Mouse (Mus musculus) MEL (cell line): Measurements from ENCODE around the gene Wfdc10. TPM values are rescaled to one million over a fixed set of nuclear protein-coding genes. Genes with fewer than 3 reads are reported as not detected.
A peak's percentile ranks its signal among the peaks of the same experiment; 100 is the strongest.

ENCODE experiments used
- DNase-seq: peaks from one replicate; pipeline ENCODE4 v3.0.0; 2011; ENCODE audit warnings: low read depth, low spot score
- H3K27ac ChIP-seq: 2 replicates; pipeline ENCODE4 v1.5.1; 2012; ENCODE audit warnings: low read depth, mild to moderate bottlenecking, control low read depth, low read length, moderate library complexity; ENCODE audit not compliant: control insufficient read depth
- H3K27me3 ChIP-seq, 2 experiments: fragments of 150-350 bp in 1 of 2; sonication (generic) in 1 of 2; 2 replicates each; pipeline ENCODE4 v1.6.1; 2012; ENCODE audit warnings: low read length in 2 of 2, mild to moderate bottlenecking in 2 of 2, improper control_type of control experiment in 1 of 2, moderate library complexity in 1 of 2; ENCODE audit not compliant: insufficient read depth in 2 of 2, control insufficient read depth in 1 of 2
- H3K36me3 ChIP-seq, 2 experiments: 2 replicates each; pipeline ENCODE4 v1.6.1; 2012 to 2014; ENCODE audit warnings: low read length in 2 of 2, improper control_type of control experiment in 1 of 2, inconsistent platforms in 1 of 2, mild to moderate bottlenecking in 1 of 2; ENCODE audit not compliant: insufficient read depth in 2 of 2, control insufficient read depth in 1 of 2
- H3K4me1 ChIP-seq, 2 experiments: fragments of 150-350 bp in 1 of 2; sonication (generic) in 1 of 2; 2 replicates each; pipeline ENCODE4 v1.6.1; 2012; ENCODE audit warnings: low read length in 2 of 2, improper control_type of control experiment in 1 of 2, mild to moderate bottlenecking in 1 of 2; ENCODE audit not compliant: insufficient read depth in 2 of 2, control insufficient read depth in 1 of 2
- H3K4me3 ChIP-seq, 2 experiments: fragments of 150-350 bp in 1 of 2; sonication (generic) in 1 of 2; 2 replicates each; pipeline ENCODE4 v1.5.1; 2012; ENCODE audit warnings: low read depth in 2 of 2, low read length in 2 of 2, mild to moderate bottlenecking in 2 of 2, moderate library complexity in 2 of 2, control low read depth in 1 of 2, improper control_type of control experiment in 1 of 2; ENCODE audit not compliant: control insufficient read depth in 1 of 2, insufficient read depth in 1 of 2
- H3K79me2 ChIP-seq: 2 replicates; pipeline ENCODE4 v1.6.1; 2012; ENCODE audit warnings: mild to moderate bottlenecking, low read length, moderate library complexity; ENCODE audit not compliant: control insufficient read depth, poor library complexity, insufficient read depth
- H3K9ac ChIP-seq: 2 replicates; pipeline ENCODE4 v1.6.1; 2012; ENCODE audit warnings: low read depth, mild to moderate bottlenecking, control low read depth, low read length, moderate library complexity; ENCODE audit not compliant: control insufficient read depth, poor library complexity, severe bottlenecking
- H3K9me3 ChIP-seq: fragments of 150-350 bp; sonication (generic); replicated peaks from 2 replicates; pipeline ENCODE4 v1.6.1; 2012; ENCODE audit warnings: mild to moderate bottlenecking, low read length, improper control_type of control experiment, moderate library complexity; ENCODE audit not compliant: insufficient read depth
- BHLHE40 ChIP-seq: IDR thresholded peaks from 2 replicates; pipeline ENCODE4 v1.6.1; 2012; ENCODE audit warnings: low read depth, mild to moderate bottlenecking, inconsistent platforms, low read length, improper control_type of control experiment, borderline replicate concordance
- CTCF ChIP-seq, 3 experiments: IDR thresholded peaks in 2 of 3; conservative IDR thresholded peaks in 1 of 3; 2 replicates each; pipeline ENCODE4 v1.5.1; 2011 to 2012; ENCODE audit warnings: low read length in 3 of 3, low read depth in 2 of 3, mild to moderate bottlenecking in 2 of 3, improper control_type of control experiment in 1 of 3, inconsistent platforms in 1 of 3, mixed read lengths in 1 of 3, moderate library complexity in 1 of 3; ENCODE audit not compliant: control insufficient read depth in 1 of 3, insufficient read depth in 1 of 3, poor library complexity in 1 of 3, severe bottlenecking in 1 of 3
- E2F4 ChIP-seq: IDR thresholded peaks from 2 replicates; pipeline ENCODE4 v1.6.1; 2011; ENCODE audit warnings: low read depth, low read length, improper control_type of control experiment, borderline replicate concordance
- ELF1 ChIP-seq: IDR thresholded peaks from 2 replicates; pipeline ENCODE4 v1.6.1; 2014; ENCODE audit warnings: low read depth, mild to moderate bottlenecking, inconsistent platforms, low read length, improper control_type of control experiment, moderate library complexity
- EP300 ChIP-seq, 2 experiments: IDR thresholded peaks; 2 replicates each; pipeline ENCODE4 v1.6.1; 2011; ENCODE audit warnings: improper control_type of control experiment in 2 of 2, low read length in 2 of 2, low read depth in 1 of 2, mild to moderate bottlenecking in 1 of 2
- ETS1 ChIP-seq: IDR thresholded peaks from 2 replicates; pipeline ENCODE4 v1.6.1; 2012; ENCODE audit warnings: low read depth, mild to moderate bottlenecking, inconsistent platforms, low read length, improper control_type of control experiment, moderate library complexity
- GABPA ChIP-seq: IDR thresholded peaks from 2 replicates; pipeline ENCODE4 v1.6.1; 2012; ENCODE audit warnings: low read depth, mild to moderate bottlenecking, inconsistent platforms, low read length, improper control_type of control experiment, moderate library complexity
- GATA1 ChIP-seq: IDR thresholded peaks from 2 replicates; pipeline ENCODE4 v1.6.1; 2011; ENCODE audit warnings: low read depth, low read length, improper control_type of control experiment
- HCFC1 ChIP-seq: IDR thresholded peaks from 2 replicates; pipeline ENCODE4 v1.6.1; 2012; ENCODE audit warnings: low read depth, mild to moderate bottlenecking, inconsistent platforms, low read length, improper control_type of control experiment, moderate library complexity
- JUND ChIP-seq: IDR thresholded peaks from 2 replicates; pipeline ENCODE4 v1.6.1; 2011; ENCODE audit warnings: low read depth, mild to moderate bottlenecking, improper control_type of control experiment, low read length
- KAT2A ChIP-seq: conservative IDR thresholded peaks from 2 replicates; pipeline ENCODE4 v1.6.1; 2012; ENCODE audit warnings: low read depth, low read length, improper control_type of control experiment, inconsistent platforms
- MAFK ChIP-seq: IDR thresholded peaks from 2 replicates; pipeline ENCODE4 v1.6.1; 2011; ENCODE audit warnings: low read depth, mild to moderate bottlenecking, low read length, improper control_type of control experiment, borderline replicate concordance
- MAX ChIP-seq: IDR thresholded peaks from 2 replicates; pipeline ENCODE4 v1.6.1; 2011; ENCODE audit warnings: low read length, improper control_type of control experiment
- MAZ ChIP-seq: IDR thresholded peaks from 2 replicates; pipeline ENCODE4 v1.6.1; 2012; ENCODE audit warnings: low read depth, mild to moderate bottlenecking, inconsistent platforms, low read length, improper control_type of control experiment
- MEF2A ChIP-seq: IDR thresholded peaks from 2 replicates; pipeline ENCODE4 v1.6.1; 2014; ENCODE audit warnings: low read depth, mild to moderate bottlenecking, inconsistent platforms, low read length, improper control_type of control experiment; ENCODE audit not compliant: poor library complexity, insufficient replicate concordance, severe bottlenecking; ENCODE audit errors: extremely low read depth
- MXI1 ChIP-seq: IDR thresholded peaks from 2 replicates; pipeline ENCODE4 v1.6.1; 2011; ENCODE audit warnings: mild to moderate bottlenecking, low read depth, low read length, improper control_type of control experiment
- MYB ChIP-seq: IDR thresholded peaks from 2 replicates; pipeline ENCODE4 v1.6.1; 2011; ENCODE audit warnings: mild to moderate bottlenecking, low read depth, low read length, improper control_type of control experiment
- MYC ChIP-seq: IDR thresholded peaks from 2 replicates; pipeline ENCODE4 v1.6.1; 2011; ENCODE audit warnings: low read depth, mild to moderate bottlenecking, low read length, improper control_type of control experiment, moderate library complexity
- NELFE ChIP-seq: IDR thresholded peaks from 2 replicates; pipeline ENCODE4 v1.6.1; 2011; ENCODE audit warnings: low read depth, low read length, improper control_type of control experiment
- NRF1 ChIP-seq: IDR thresholded peaks from 2 replicates; pipeline ENCODE4 v1.6.1; 2014; ENCODE audit warnings: low read depth, mild to moderate bottlenecking, inconsistent platforms, low read length, improper control_type of control experiment, moderate library complexity; ENCODE audit not compliant: poor library complexity, insufficient read depth, severe bottlenecking
- POLR2A ChIP-seq, 2 experiments: IDR thresholded peaks; 2 replicates each; pipeline ENCODE4 v1.6.1; 2011 to 2012; ENCODE audit warnings: low read length in 2 of 2, mild to moderate bottlenecking in 2 of 2, control low read depth in 1 of 2, improper control_type of control experiment in 1 of 2, low read depth in 1 of 2, moderate library complexity in 1 of 2; ENCODE audit not compliant: control insufficient read depth in 1 of 2, insufficient read depth in 1 of 2, poor library complexity in 1 of 2
- POLR2AphosphoS2 ChIP-seq: IDR thresholded peaks from 2 replicates; pipeline ENCODE4 v1.6.1; 2011; ENCODE audit warnings: low read length, improper control_type of control experiment
- POLR2AphosphoS5 ChIP-seq: IDR thresholded peaks from 2 replicates; pipeline ENCODE4 v1.6.1; 2012; ENCODE audit warnings: low read depth, borderline replicate concordance, mild to moderate bottlenecking, inconsistent platforms, low read length, moderate library complexity, mixed read lengths
- RAD21 ChIP-seq: IDR thresholded peaks from 2 replicates; pipeline ENCODE4 v1.6.1; 2011; ENCODE audit warnings: mild to moderate bottlenecking, low read depth, low read length, improper control_type of control experiment
- RCOR1 ChIP-seq: IDR thresholded peaks from 2 replicates; pipeline ENCODE4 v1.6.1; 2012; ENCODE audit warnings: low read depth, mild to moderate bottlenecking, inconsistent platforms, low read length, improper control_type of control experiment
- SIN3A ChIP-seq: IDR thresholded peaks from 2 replicates; pipeline ENCODE4 v1.6.1; 2012; ENCODE audit warnings: low read length, improper control_type of control experiment, inconsistent platforms
- SMC3 ChIP-seq: IDR thresholded peaks from 2 replicates; pipeline ENCODE4 v1.6.1; 2011; ENCODE audit warnings: low read depth, low read length, improper control_type of control experiment
- TAL1 ChIP-seq: IDR thresholded peaks from 2 replicates; pipeline ENCODE4 v1.6.1; 2012; ENCODE audit warnings: mild to moderate bottlenecking, inconsistent platforms, low read length, moderate library complexity, mixed read lengths
- TBP ChIP-seq: IDR thresholded peaks from 2 replicates; pipeline ENCODE4 v1.8.0; 2011; ENCODE audit warnings: low read depth, low read length, improper control_type of control experiment
- TCF12 ChIP-seq: IDR thresholded peaks from 2 replicates; pipeline ENCODE4 v1.6.1; 2014; ENCODE audit warnings: low read depth, mild to moderate bottlenecking, inconsistent platforms, low read length, improper control_type of control experiment, moderate library complexity
- UBTF ChIP-seq: IDR thresholded peaks from 2 replicates; pipeline ENCODE4 v1.6.1; 2012; ENCODE audit warnings: low read depth, mild to moderate bottlenecking, inconsistent platforms, low read length, improper control_type of control experiment, moderate library complexity, borderline replicate concordance; ENCODE audit not compliant: insufficient read depth
- USF1 ChIP-seq: IDR thresholded peaks from 2 replicates; pipeline ENCODE4 v1.6.1; 2014; ENCODE audit warnings: low read depth, mild to moderate bottlenecking, inconsistent platforms, low read length, improper control_type of control experiment, moderate library complexity
- USF2 ChIP-seq, 2 experiments: IDR thresholded peaks; 2 replicates each; pipeline ENCODE4 v1.6.1; 2011 to 2012; ENCODE audit warnings: improper control_type of control experiment in 2 of 2, low read length in 2 of 2, borderline replicate concordance in 1 of 2, inconsistent platforms in 1 of 2, low read depth in 1 of 2, mild to moderate bottlenecking in 1 of 2; ENCODE audit not compliant: insufficient read depth in 1 of 2
- ZC3H11A ChIP-seq: IDR thresholded peaks from 2 replicates; pipeline ENCODE4 v1.6.1; 2012; ENCODE audit warnings: low read depth, mild to moderate bottlenecking, inconsistent platforms, low read length, improper control_type of control experiment
- ZKSCAN1 ChIP-seq: IDR thresholded peaks from 2 replicates; pipeline ENCODE4 v1.6.1; 2012; ENCODE audit warnings: low read depth, mild to moderate bottlenecking, inconsistent platforms, low read length, improper control_type of control experiment, moderate library complexity
- ZMIZ1 ChIP-seq: IDR thresholded peaks from 2 replicates; pipeline ENCODE4 v1.6.1; 2012; ENCODE audit warnings: low read depth, mild to moderate bottlenecking, inconsistent platforms, low read length, improper control_type of control experiment, moderate library complexity
- ZNF384 ChIP-seq: IDR thresholded peaks from 2 replicates; pipeline ENCODE4 v1.6.1; 2012; ENCODE audit warnings: low read depth, mild to moderate bottlenecking, inconsistent platforms, low read length, improper control_type of control experiment
- polyA plus RNA-seq, 2 experiments: library from polyadenylated mRNA; stranded (reverse) in 1 of 2; unstranded in 1 of 2; fragments of >175 nt in 1 of 2; fragments of >200 nt in 1 of 2; gene quantifications; 2 replicates each; pipeline versions ENCODE4 v1.2.1 to v1.2.4; 2012; ENCODE audit warnings: low replicate concordance in 2 of 2, low read depth in 1 of 2; ENCODE audit not compliant: insufficient read length in 2 of 2, insufficient read depth in 1 of 2, missing spikeins in 1 of 2
- total RNA-seq: library from RNA; depleted of rRNA; stranded (reverse); fragments of 300-350 nt; gene quantifications from 2 replicates; pipeline ENCODE4 v1.2.3, GENCODE M21; 2012

Gene Wfdc10
- total and polyA plus RNA-seq, 3 experiments = not detected

GRCm38 (mm10) chr2:164641129-164641528 is 14.7 kb upstream of the Wfdc10 start:
- Histone ChIP-seq H3K79me2 (no peaks in the 10 kb centered on the region), H3K4me1 (peaks cover 13 to 16% of the 10 kb centered on the region in 2 experiments), H3K36me3 (peaks cover 0 to 11% of the 10 kb centered on the region in 2 experiments; a peak in 2 of 4 replicates), H3K27me3 (no peaks in the 10 kb centered on the region), H3K27ac (peak overlapping the region; percentile 75), H3K4me3 (no peak overlapping the region; a peak in 2 of 4 replicates), H3K9me3 (no peaks in the 10 kb centered on the region), H3K9ac (peak overlapping the region; percentile 69)
- peak; percentile 88 for DNase-seq
- TF ChIP-seq ZNF384 = peak; percentile 100
- peak; percentile 88 for TF ChIP-seq ELF1
- TF ChIP-seq USF2 (IDR thresholded peaks at IDR 0.05; ENCODE audit: borderline replicate concordance in 1 of 2, insufficient read depth in 1 of 2, low read depth in 1 of 2, low read length in 2 of 2) = no peak
- TF ChIP-seq RAD21 = no peak
- TF ChIP-seq POLR2AphosphoS2 = no peak; the same call in 1 of the 2 replicates
- TF ChIP-seq TAL1 = no peak
- TF ChIP-seq TCF12 = peak; percentile 49; the same call in 1 of the 2 replicates
- TF ChIP-seq GATA1 = no peak
- TF ChIP-seq UBTF = no peak
- TF ChIP-seq MYB = no peak
- peak; percentile 19; the same call in 1 of the 2 replicates for TF ChIP-seq MAX
- TF ChIP-seq MYC = peak; percentile 34; the same call in 1 of the 2 replicates
- TF ChIP-seq MEF2A = no peak
- peak; percentile 90 for TF ChIP-seq MAFK
- TF ChIP-seq CTCF (IDR thresholded peaks at IDR 0.05 in 2 of 3, conservative IDR thresholded peaks at IDR 0.05 in 1 of 3; ENCODE audit: control insufficient read depth in 1 of 3, insufficient read depth in 1 of 3, low read depth in 2 of 3, low read length in 3 of 3, poor library complexity in 1 of 3, severe bottlenecking in 1 of 3) = no peak
- TF ChIP-seq SMC3 = no peak
- TF ChIP-seq POLR2AphosphoS5 = no peak
- TF ChIP-seq EP300 (IDR thresholded peaks at IDR 0.05; ENCODE audit: low read depth in 1 of 2, low read length in 2 of 2) = peak; percentile 72 to 85
- no peak; the same call in none of the 2 replicates for TF ChIP-seq SIN3A
- TF ChIP-seq MAZ = no peak
- peak; percentile 96 for TF ChIP-seq E2F4
- TF ChIP-seq NELFE = peak; percentile 48
- TF ChIP-seq TBP = no peak; the same call in 1 of the 2 replicates
- no peak for TF ChIP-seq ZKSCAN1
- 0 out of 2 replicates have a peak, but pooled peaks have one; percentile 54 for TF ChIP-seq RCOR1
- TF ChIP-seq ZMIZ1 = peak; percentile 35; the same call in 1 of the 2 replicates
- peak; percentile 70 for TF ChIP-seq HCFC1
- no peak for TF ChIP-seq ZC3H11A
- TF ChIP-seq BHLHE40 = peak; percentile 76
- TF ChIP-seq JUND = no peak
- TF ChIP-seq ETS1 = peak; percentile 86
- peak; percentile 63 for TF ChIP-seq USF1
- TF ChIP-seq POLR2A (IDR thresholded peaks at IDR 0.05; ENCODE audit: control insufficient read depth in 1 of 2, insufficient read depth in 1 of 2, low read depth in 1 of 2, low read length in 2 of 2, poor library complexity in 1 of 2) = peak in 1 of 2 experiments; percentile 53; a peak in 1 of 4 replicates
- TF ChIP-seq KAT2A = no peak
- TF ChIP-seq NRF1 = no peak
- no peak for TF ChIP-seq MXI1
- peak; percentile 87 for TF ChIP-seq GABPA
